27 mouse cellular contexts compared by ENCODE assay signal in the genomic region with DNA sequence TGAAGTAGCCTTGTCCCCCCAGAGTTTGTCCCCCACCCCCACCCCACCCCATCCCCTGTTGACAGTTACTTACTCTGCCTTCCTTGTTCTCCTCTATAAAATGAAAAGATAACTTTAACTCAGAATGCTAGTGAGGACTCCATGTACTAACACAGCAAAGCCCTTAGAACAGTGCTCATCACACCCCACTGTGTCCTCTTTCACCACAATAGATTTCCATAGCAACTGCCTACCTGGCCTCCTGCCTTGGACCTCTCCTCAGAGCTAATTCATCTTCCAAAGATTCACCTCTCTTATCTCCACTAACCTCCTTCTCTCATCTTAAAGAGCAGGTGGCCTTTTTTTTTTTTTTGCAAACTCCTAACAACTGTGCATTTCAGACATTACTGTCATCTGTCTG.
DNase-seq lines count a peak whose midpoint lies in the region; ATAC-seq and TF ChIP-seq lines count a peak whose summit lies in the region.
"Had no signal": no experiment of that assay in that cellular context is flagged by ENCODE, and none has a peak within 500 bp of the region (broad histone marks: within the 10 kb centered on the region; RNA-seq: fewer than 3 reads in every experiment).

No protein-coding gene starts in this region.

- no peak for TF ChIP-seq CTCF in layer of hippocampus, adult 2 months (conservative IDR thresholded peaks at IDR 0.05)
- no peak for TF ChIP-seq CTCF in midbrain, postnatal 0 days (IDR thresholded peaks at IDR 0.05)
- TF ChIP-seq CTCF in cortical plate, adult 2 months (IDR thresholded peaks at IDR 0.05; ENCODE audit: extremely low read depth, insufficient read depth, low read length), result no peak

- no peak overlapping the region for H3K4me2 ChIP-seq in midbrain, embryonic 15.5 days
- H3K4me2 ChIP-seq in midbrain, postnatal 0 days (ENCODE audit: low read depth, low read length, poor library complexity, severe bottlenecking), result no peak overlapping the region
- H3K4me2 ChIP-seq: embryonic facial prominence, embryonic 12.5 days; embryonic facial prominence, embryonic 15.5 days; heart, embryonic 11.5 days; hindbrain, embryonic 13.5 days had no signal

- ATAC-seq in midbrain, embryonic 15.5 days (replicated peaks), result peak; percentile 58; the same call in 1 of the 2 replicates
- no peak for ATAC-seq in midbrain, postnatal 0 days (ENCODE audit: low FRiP score)
- ATAC-seq: forebrain, embryonic 14.5 days; forebrain, postnatal 0 days; hindbrain, embryonic 16.5 days; Patski had no signal

- H3K36me3 ChIP-seq in midbrain, embryonic 15.5 days (replicated peaks), result no peaks in the 10 kb centered on the region
- H3K36me3 ChIP-seq in midbrain, postnatal 0 days (ENCODE audit: insufficient read depth, low read length), result no peaks in the 10 kb centered on the region
- H3K36me3 ChIP-seq: embryonic facial prominence, embryonic 12.5 days; embryonic facial prominence, embryonic 15.5 days; G1E; hindbrain, embryonic 10.5 days; hindbrain, embryonic 13.5 days had no signal

- H3K27ac ChIP-seq in layer of hippocampus, adult 2 months, result peak overlapping the region; percentile 24; the same call in 1 of the 2 replicates
- no peak overlapping the region for H3K27ac ChIP-seq in midbrain, embryonic 15.5 days
- no peak overlapping the region for H3K27ac ChIP-seq in midbrain, postnatal 0 days (ENCODE audit: low read depth, low read length)
- peak overlapping the region; percentile 89 for H3K27ac ChIP-seq in cortical plate, adult 2 months (ENCODE audit: insufficient read depth, low read length)
- H3K27ac ChIP-seq: embryonic facial prominence, embryonic 12.5 days; embryonic facial prominence, embryonic 15.5 days; heart, adult 2 months; hindbrain, embryonic 10.5 days; hindbrain, embryonic 13.5 days had no signal

- DNase-seq in layer of hippocampus, adult 2 months (ENCODE audit: low spot score in 2 of 2), result no peak
- no peak for DNase-seq in layer of hippocampus, adult 11-12 months (ENCODE audit: low spot score)
- DNase-seq in midbrain, postnatal 0 days (ENCODE audit: low spot score), result no peak
- DNase-seq in brain, adult 2 months (ENCODE audit: low read depth, low spot score), result peak; percentile 39
- DNase-seq in cerebellum, postnatal 36 days, result no peak
- DNase-seq: adrenal gland, postnatal 10 days; adrenal gland, postnatal 36 days; B cell, adult 2 months; cerebellum, adult 11-12 months; cerebellum, adult 8-10 months; cerebellum, postnatal 10 days; forebrain, postnatal 0 days; gastrocnemius, postnatal 10 days; gastrocnemius, postnatal 36 days; heart, adult 2 months had no signal

- H3K9ac ChIP-seq in midbrain, embryonic 15.5 days, result no peak overlapping the region
- H3K9ac ChIP-seq in midbrain, postnatal 0 days (replicated peaks; ENCODE audit: low read length, poor library complexity, severe bottlenecking), result no peak overlapping the region
- H3K9ac ChIP-seq: embryonic facial prominence, embryonic 12.5 days; embryonic facial prominence, embryonic 15.5 days; forebrain, postnatal 0 days; hindbrain, embryonic 13.5 days had no signal

- no peak overlapping the region for H3K4me3 ChIP-seq in layer of hippocampus, adult 2 months
- H3K4me3 ChIP-seq in midbrain, embryonic 15.5 days, result no peak overlapping the region
- H3K4me3 ChIP-seq in midbrain, postnatal 0 days (ENCODE audit: low read depth, low read length), result no peak overlapping the region
- no peak overlapping the region for H3K4me3 ChIP-seq in cortical plate, adult 2 months (ENCODE audit: insufficient read depth, low read length)
- H3K4me3 ChIP-seq: embryonic facial prominence, embryonic 12.5 days; embryonic facial prominence, embryonic 15.5 days; heart, adult 2 months; hindbrain, embryonic 10.5 days; hindbrain, embryonic 13.5 days had no signal

- H3K4me1 ChIP-seq in midbrain, embryonic 15.5 days, result no peaks in the 10 kb centered on the region
- H3K4me1 ChIP-seq in midbrain, postnatal 0 days (ENCODE audit: insufficient read depth, low read length), result no peaks in the 10 kb centered on the region
- peaks cover 3% of the 10 kb centered on the region; the same call in 1 of the 2 replicates for H3K4me1 ChIP-seq in cortical plate, adult 2 months (ENCODE audit: control insufficient read depth, insufficient read depth, low read length)
- H3K4me1 ChIP-seq: embryonic facial prominence, embryonic 12.5 days; embryonic facial prominence, embryonic 15.5 days; hindbrain, embryonic 10.5 days; hindbrain, embryonic 13.5 days had no signal

- H3K27me3 ChIP-seq in midbrain, embryonic 15.5 days (replicated peaks), result no peaks in the 10 kb centered on the region
- H3K27me3 ChIP-seq in midbrain, postnatal 0 days (ENCODE audit: insufficient read depth, low read length), result no peaks in the 10 kb centered on the region
- H3K27me3 ChIP-seq: CH12.LX; embryonic facial prominence, embryonic 12.5 days; embryonic facial prominence, embryonic 15.5 days; hindbrain, embryonic 13.5 days had no signal

- no peak for TF ChIP-seq POLR2A in cortical plate, adult 2 months (IDR thresholded peaks at IDR 0.05; ENCODE audit: extremely low read depth, insufficient read depth, low read length)

- no peaks in the 10 kb centered on the region for H3K9me3 ChIP-seq in midbrain, embryonic 15.5 days
- no peaks in the 10 kb centered on the region for H3K9me3 ChIP-seq in midbrain, postnatal 0 days (ENCODE audit: low read length)
- H3K9me3 ChIP-seq: embryonic facial prominence, embryonic 12.5 days; embryonic facial prominence, embryonic 15.5 days; G1E; hindbrain, embryonic 13.5 days had no signal

Comparison
In these comparisons a context has a peak if more than half of its experiments do, and no peak if none do; other contexts are left out.
1. H3K27ac ChIP-seq: peak in layer of hippocampus, adult 2 months (single experiment) and cortical plate, adult 2 months (single experiment); none in midbrain, embryonic 15.5 days (single experiment) and midbrain, postnatal 0 days (single experiment).